Mouse (Mus musculus) small intestine, adult 2 months (tissue): ENCODE results near the gene Tcte3.
A peak's percentile ranks its signal among the peaks of the same experiment; 100 is the strongest.

Experiments
- CTCF ChIP-seq: fragments of 200-500 bp; IDR thresholded peaks from 2 replicates; pipeline ENCODE4 v1.5.1; 2012; ENCODE audit warnings: low read depth, mild to moderate bottlenecking, control low read depth, inconsistent platforms, low read length, moderate library complexity, mixed read lengths; ENCODE audit not compliant: insufficient replicate concordance, insufficient read length; ENCODE audit errors: extremely low read depth
- POLR2A ChIP-seq: fragments of 200-500 bp; IDR thresholded peaks from 2 replicates; pipeline ENCODE4 v1.6.1; 2012; ENCODE audit warnings: low read depth, mild to moderate bottlenecking, control low read depth, inconsistent platforms, low read length, moderate library complexity

GRCm38 (mm10) chr17:15084226-15084848 lies 43.0 kb upstream of the Tcte3 start:
- 0 out of 2 replicates have a peak, but pooled peaks have one; percentile 22 for TF ChIP-seq POLR2A
- TF ChIP-seq CTCF = no peak
